Mouse (Mus musculus) mesoderm, embryonic 11.5 days (tissue): ENCODE measurements around the gene Pde4d.

Source experiments
- DNase-seq: peaks from one replicate; pipeline ENCODE4 v3.0.0-alpha.2; 2012; ENCODE audit warnings: low read depth, low spot score

Gene Pde4d

GRCm38 (mm10) chr13:109752236-109752863 lies 1302.6 kb downstream of the Pde4d start:
- peak; percentile 63 for DNase-seq

DNA sequence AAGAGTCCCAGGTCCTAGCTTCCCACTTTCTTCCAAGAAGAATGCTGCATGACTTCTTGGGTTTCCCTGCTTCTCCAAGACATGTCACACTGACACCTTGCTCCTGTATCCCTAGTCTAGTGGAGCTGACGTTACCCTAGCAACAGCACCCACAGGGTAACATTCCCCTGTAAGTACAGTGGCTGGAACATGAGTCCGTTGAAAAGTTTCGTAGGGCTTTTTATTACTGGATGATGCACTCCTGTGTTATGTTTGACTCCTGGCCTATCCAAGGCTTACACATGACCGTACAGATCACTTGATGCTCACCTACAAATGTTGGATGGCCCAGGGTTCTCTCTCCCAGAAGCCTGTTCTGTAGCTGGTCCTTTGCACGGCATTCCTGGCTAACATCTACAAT lies 1307.1 kb downstream of the Pde4d start:
- DNase-seq, result no peak

DNA sequence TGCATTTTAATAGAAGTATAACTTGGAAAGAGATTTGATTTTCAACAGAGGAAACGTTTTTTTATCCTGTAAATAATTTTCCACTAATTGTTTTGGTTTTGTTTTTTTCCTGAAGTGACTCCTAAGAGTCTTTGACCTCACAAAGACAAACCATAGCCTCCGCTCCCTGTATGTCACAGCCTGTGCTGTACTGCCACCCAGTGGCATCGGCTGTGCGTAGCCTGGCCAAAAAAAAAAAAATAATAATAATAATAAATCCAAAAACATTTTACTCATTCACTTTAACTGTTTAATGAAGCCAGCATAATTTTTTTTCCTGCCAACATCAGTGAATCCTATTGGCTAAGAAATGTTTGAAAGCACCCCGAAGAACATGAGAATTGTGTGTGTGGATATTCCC lies 1309.5 kb downstream of the Pde4d start:
- DNase-seq, result no peak

- no peak for DNase-seq
Observed at GRCm38 (mm10) chr13:109761081-109761480, 1311.3 kb downstream of the Pde4d start.

DNA sequence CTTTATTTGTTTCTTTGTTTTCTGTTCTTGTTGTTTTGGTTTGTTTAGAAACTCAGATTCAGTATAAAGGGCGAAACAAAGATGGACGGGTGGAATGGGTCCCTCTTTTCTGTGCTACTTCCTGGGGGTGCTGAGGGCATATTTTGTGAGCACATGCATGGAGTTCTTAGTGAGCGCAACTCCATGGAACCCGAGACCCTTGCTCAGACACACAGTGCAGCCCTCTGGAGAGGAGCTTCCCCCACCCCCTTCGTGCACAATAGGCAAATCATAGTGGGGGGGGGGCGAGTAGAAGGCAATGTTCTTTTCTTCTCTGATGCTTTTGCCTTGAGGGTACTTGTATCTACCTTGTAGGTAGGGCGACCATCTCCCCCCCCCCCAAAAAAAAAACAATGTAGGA lies 1325.0 kb downstream of the Pde4d start:
- no peak for DNase-seq

- DNase-seq, result no peak
Observed at GRCm38 (mm10) chr13:109775197-109775596, 1325.4 kb downstream of the Pde4d start.

DNA sequence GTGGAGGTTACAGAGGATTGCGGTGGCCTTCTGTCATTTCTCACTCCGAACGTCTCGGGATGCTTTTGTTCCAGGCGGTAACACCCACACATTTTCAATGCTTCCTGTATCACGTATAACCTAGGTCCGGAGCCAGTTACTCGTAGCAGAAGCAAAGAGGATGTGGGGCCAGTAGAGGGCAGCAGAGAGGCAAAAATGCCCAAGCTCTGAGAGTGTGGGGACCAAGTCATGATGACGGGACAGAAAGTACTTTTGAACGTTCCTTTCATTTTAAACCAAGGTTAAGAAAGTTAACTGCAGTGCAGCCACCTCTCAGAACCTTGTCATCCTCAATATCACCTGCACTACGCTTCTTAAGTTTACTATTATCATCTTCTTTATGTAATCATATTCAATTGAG lies 1326.4 kb downstream of the Pde4d start:
- peak; percentile 94 for DNase-seq

DNA sequence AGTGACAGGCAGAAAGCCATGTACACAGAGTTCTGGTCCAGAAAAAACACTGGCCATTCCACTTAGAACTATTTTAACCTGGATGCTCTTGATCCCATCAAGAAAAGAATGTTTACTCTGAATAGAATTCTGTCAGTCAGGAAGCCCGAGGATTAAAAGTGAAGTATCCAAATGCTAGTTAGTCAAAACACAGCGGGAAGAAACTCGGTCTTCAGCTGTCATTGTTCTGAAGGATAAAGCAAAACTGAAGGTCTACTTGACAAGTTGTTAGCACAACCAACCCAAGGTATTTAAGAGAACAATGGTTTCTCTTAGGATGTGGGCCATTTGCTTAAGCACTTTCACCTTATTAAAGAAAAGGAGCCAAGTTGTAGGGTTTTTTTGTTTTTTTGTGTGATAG lies 1327.2 kb downstream of the Pde4d start:
- no peak for DNase-seq

DNA sequence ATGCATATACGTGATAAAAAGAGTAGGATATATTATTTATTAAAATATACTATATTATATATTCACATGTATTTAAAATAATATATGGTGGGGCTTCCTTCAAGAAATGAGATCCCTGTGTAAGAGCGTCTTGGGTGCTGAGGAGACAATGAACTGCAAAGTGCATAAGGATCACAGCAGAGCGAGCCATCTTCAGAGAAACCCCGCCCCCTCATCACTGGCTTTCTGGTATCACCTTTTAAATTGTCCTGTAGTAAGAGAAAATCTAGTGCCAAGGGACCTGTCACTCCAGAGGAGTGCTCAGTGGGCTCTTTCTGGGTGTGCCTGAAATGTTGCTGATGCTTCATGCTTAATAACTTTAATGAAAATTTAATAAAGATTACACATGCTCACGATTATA lies 1327.7 kb downstream of the Pde4d start:
- DNase-seq, result no peak

DNA sequence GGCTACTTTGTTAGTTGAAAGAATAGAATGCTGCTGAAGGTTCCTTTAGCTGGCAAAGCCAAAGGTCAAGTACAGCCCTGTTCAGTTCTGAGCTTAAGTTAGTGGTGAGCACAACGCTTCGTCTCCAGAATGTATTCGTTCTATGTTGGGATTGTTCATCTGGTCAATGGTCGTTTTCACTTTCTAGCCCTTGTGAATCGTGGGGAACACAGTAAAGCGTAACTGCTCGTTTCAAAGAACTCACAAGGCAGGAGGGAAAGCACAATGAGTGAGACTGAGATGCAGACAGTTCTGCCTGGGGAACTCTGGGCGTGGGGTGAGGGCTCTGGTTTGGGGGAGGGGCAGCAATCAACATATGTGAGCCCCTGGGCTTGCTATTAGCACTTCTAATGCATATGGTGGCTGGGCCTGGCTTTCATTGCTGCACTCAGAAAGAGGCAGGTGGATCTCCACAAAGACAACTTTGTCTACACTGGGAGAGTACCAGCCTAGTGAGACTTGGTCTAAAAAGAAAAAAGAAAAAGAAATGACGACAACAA lies 1328.6 kb downstream of the Pde4d start:
- no peak for DNase-seq

GRCm38 (mm10) chr13:109781466-109781865 lies 1331.7 kb downstream of the Pde4d start:
- DNase-seq, result no peak

DNA sequence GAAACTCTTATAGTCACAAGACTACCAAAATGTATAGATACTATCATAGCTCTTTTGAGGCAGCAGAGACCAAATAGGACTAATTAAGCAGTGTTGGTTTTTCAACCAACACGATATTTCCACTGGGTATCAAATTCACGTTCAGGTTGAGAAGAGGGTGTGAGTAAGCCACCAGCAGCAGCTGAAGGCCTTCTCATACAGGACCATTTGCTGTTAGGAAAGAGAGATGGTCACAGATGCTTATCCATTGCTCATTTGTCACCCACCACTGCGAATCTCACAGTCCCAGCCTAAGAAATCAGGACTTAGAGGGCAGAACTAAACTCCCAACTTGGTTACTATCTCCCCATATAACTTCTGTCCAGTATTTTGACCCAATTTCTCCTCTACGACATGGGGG lies 1338.9 kb downstream of the Pde4d start:
- DNase-seq, result no peak

- no peak for DNase-seq
Observed at GRCm38 (mm10) chr13:109789151-109789550, 1339.4 kb downstream of the Pde4d start.

DNA sequence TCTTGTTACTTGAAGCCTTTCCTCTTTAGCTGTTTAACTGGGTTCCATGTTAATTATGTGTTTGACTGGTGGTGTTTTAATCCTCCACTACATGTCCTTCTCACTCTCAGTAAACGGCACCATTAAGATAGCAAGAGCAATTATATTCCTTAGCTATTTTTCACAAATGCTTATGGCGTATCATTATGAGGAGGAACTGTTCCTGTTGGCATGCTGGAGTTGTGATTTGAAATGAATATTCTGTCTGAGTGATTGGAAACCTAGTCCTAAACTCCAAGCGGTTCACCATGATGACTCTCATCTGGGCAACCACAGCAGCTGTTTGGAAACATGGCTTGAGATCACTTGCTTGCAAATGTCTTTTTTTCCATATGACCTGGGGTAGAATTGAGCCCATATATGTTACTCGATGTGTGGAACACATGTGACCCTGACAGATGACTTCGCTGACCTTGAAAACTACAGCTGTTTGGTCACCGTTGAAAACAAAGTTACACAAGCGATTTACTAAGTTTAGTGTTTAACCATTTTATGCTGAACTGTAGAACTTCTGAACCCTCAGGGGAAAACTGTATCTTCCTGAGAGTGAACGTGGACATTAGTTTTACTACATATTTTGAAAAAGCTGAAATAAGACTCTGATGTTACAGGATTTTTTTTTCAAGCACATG lies 1340.4 kb downstream of the Pde4d start:
- DNase-seq, result no peak

DNA sequence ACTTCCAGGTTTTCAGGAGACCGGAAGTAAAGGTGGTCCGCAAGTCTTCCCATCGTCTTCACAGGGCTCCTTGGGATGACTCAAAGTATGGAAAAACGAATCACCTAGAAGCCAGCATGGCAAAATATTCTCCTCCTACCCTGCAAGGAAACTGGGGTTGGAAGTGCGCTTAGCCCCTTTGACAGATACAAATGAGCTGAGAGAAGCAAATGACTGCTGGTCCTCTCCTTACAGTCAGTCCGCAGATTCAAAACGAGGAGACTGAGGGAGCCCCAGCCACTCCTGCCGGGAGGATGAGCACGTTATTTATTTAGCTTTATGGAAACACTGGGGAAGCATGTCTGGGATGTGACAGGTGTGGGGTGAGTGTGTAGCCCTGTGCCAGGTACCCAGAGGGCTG lies 1344.2 kb downstream of the Pde4d start:
- DNase-seq, result no peak

GRCm38 (mm10) chr13:109798651-109799050 lies 1348.9 kb downstream of the Pde4d start:
- DNase-seq, result no peak

GRCm38 (mm10) chr13:109802201-109802600 lies 1352.5 kb downstream of the Pde4d start:
- no peak for DNase-seq

- DNase-seq, result no peak
Observed at GRCm38 (mm10) chr13:109806193-109806966, 1356.6 kb downstream of the Pde4d start.

DNA sequence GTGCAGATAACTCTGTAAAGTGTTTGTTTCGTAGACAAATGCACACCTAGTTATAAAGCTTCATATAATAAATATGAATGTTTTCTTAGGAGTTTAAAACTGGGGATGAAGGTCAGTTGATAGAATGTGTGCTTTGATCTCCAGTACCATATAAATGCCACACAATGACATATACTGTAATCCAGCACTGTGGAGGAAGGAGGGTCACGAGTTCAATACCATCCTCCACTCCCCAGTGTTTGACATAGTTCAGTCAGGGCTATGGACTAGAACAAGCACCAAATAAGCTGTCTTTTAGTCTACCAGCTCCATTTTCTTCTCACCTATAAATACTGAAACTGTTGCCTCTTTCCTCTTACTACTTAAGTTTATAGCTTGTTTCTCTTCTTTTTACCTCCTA lies 1357.3 kb downstream of the Pde4d start:
- no peak for DNase-seq

- no peak for DNase-seq
Observed at GRCm38 (mm10) chr13:109807446-109807845, 1357.7 kb downstream of the Pde4d start.

GRCm38 (mm10) chr13:109808039-109808438 lies 1358.3 kb downstream of the Pde4d start:
- no peak for DNase-seq

DNA sequence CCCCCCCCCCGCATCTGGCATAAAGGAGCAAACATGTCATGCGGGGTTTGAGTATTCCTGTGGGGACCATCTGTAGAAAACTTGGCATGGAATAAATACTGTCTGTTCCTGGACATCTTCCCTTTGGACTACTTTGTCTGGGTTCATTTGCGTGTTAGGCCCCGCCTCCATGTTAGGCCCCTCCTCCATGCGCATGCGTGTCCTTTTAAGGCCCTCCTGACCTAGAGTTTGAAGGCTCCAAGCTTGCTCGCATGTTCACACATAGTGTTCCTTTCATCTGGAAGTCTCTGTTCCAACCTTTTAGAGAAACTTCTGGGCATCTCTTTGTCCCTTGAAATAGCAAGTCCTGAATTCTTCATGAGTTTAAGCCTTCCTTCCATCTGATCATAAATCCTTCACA lies 1359.2 kb downstream of the Pde4d start:
- no peak for DNase-seq

DNA sequence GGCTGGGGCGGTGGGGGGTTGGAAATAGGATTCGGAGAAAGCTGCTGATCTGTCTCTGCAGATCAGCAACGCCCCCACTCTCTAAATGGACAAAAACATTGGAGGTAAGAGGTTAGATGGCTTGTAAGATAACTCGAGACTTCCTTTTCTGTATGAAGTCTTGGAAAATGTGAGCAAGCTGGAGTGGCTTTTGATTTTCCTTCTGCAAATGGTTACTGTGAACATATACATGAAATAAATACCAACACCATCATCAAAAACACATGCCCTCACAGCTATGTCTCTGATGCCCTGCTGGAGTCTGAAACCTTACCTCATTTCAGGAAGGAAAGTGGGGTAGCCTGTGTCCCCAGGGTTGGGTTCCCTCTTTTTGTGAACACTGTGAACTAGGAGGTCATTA lies 1359.9 kb downstream of the Pde4d start:
- DNase-seq, result no peak
